1 mouse cellular context compared by ENCODE assay signal in genomic region chr11:69197194-69197593, GRCm38 (mm10).
TF ChIP-seq lines count a peak whose summit lies in the region.

No protein-coding gene starts in this region.

TF ChIP-seq in CH12.LX, 34 proteins besides CTCF, POLR2A, EP300 and RAD21 (continued from another document):
- no peak for TF ChIP-seq MAFK (IDR thresholded peaks at IDR 0.05; ENCODE audit: insufficient replicate concordance, low read length)
